18 mouse cellular contexts compared by ENCODE assay signal in genomic region chr5:92130040-92130682, GRCm38 (mm10). TPM values are rescaled to one million over a fixed set of nuclear protein-coding genes. Genes with fewer than 3 reads are reported as not detected.
DNase-seq lines count a peak whose midpoint lies in the region; ATAC-seq and TF ChIP-seq lines count a peak whose summit lies in the region.
"Had no signal": no experiment of that assay in that cellular context is flagged by ENCODE, and none has a peak within 500 bp of the region (broad histone marks: within the 10 kb centered on the region; RNA-seq: fewer than 3 reads in every experiment).

No protein-coding gene starts in this region.

- H3K9me3 ChIP-seq in kidney, postnatal 0 days (replicated peaks; ENCODE audit: low read length) = no peaks in the 10 kb centered on the region
- no peaks in the 10 kb centered on the region for H3K9me3 ChIP-seq in E14TG2a.4 (ENCODE audit: low read length)
- H3K9me3 ChIP-seq in ES-E14 (ENCODE audit: control insufficient read depth, insufficient read depth, low read depth, low read length) = no peaks in the 10 kb centered on the region
- no peaks in the 10 kb centered on the region for H3K9me3 ChIP-seq in liver, embryonic 13.5 days (replicated peaks)
- no peaks in the 10 kb centered on the region for H3K9me3 ChIP-seq in midbrain, embryonic 13.5 days
- H3K9me3 ChIP-seq: forebrain, embryonic 12.5 days; heart, embryonic 12.5 days; hindbrain, embryonic 15.5 days; limb, embryonic 13.5 days had no signal

- ATAC-seq in kidney, postnatal 0 days (replicated peaks; ENCODE audit: low FRiP score, low read depth) = no peak
- ATAC-seq in liver, embryonic 13.5 days (ENCODE audit: low read depth) = no peak
- no peak for ATAC-seq in midbrain, embryonic 13.5 days

- H3K4me3 ChIP-seq in kidney, postnatal 0 days (replicated peaks; ENCODE audit: low read depth, low read length) = no peak overlapping the region
- no peak overlapping the region for H3K4me3 ChIP-seq in E14TG2a.4 (replicated peaks; ENCODE audit: low read length)
- H3K4me3 ChIP-seq in ES-E14 (ENCODE audit: insufficient read depth in 1 of 2, low read depth in 1 of 2, low read length in 2 of 2, poor library complexity in 1 of 2, severe bottlenecking in 1 of 2) = no peak overlapping the region
- H3K4me3 ChIP-seq in liver, embryonic 13.5 days (replicated peaks) = no peak overlapping the region
- no peak overlapping the region for H3K4me3 ChIP-seq in midbrain, embryonic 13.5 days (replicated peaks)
- H3K4me3 ChIP-seq: forebrain, embryonic 12.5 days; heart, embryonic 12.5 days; hindbrain, embryonic 15.5 days; limb, embryonic 13.5 days had no signal

- no peaks in the 10 kb centered on the region for H3K27me3 ChIP-seq in kidney, postnatal 0 days (ENCODE audit: insufficient read depth, low read length)
- H3K27me3 ChIP-seq in E14TG2a.4 (ENCODE audit: insufficient read depth, low read length) = no peaks in the 10 kb centered on the region
- no peaks in the 10 kb centered on the region for H3K27me3 ChIP-seq in liver, embryonic 13.5 days
- no peaks in the 10 kb centered on the region for H3K27me3 ChIP-seq in midbrain, embryonic 13.5 days
- H3K27me3 ChIP-seq: forebrain, embryonic 12.5 days; heart, embryonic 12.5 days; hindbrain, embryonic 15.5 days; limb, embryonic 13.5 days had no signal

- 0 out of 2 replicates have a peak, but pooled peaks have one; percentile 25 for TF ChIP-seq CTCF in kidney, postnatal 0 days (IDR thresholded peaks at IDR 0.05; ENCODE audit: low read depth)
- peak; percentile 41 for TF ChIP-seq CTCF in E14TG2a.4 (conservative IDR thresholded peaks at IDR 0.05; ENCODE audit: low read length)

- H3K4me2 ChIP-seq in kidney, postnatal 0 days (ENCODE audit: low read length) = no peak overlapping the region
- H3K4me2 ChIP-seq in liver, embryonic 13.5 days = peak overlapping the region; percentile 80; the same call in 1 of the 2 replicates
- H3K4me2 ChIP-seq in midbrain, embryonic 13.5 days (replicated peaks) = no peak overlapping the region
- H3K4me2 ChIP-seq: forebrain, embryonic 12.5 days; hindbrain, embryonic 15.5 days; limb, embryonic 13.5 days had no signal

- DNase-seq in kidney, postnatal 0 days (ENCODE audit: low spot score) = no peak
- DNase-seq in kidney, adult 18-20 months = no peak
- DNase-seq in ES-E14 (ENCODE audit: low read depth, low spot score) = no peak
- no peak for DNase-seq in liver, embryonic 13.5 days
- no peak for DNase-seq in left cerebral cortex, adult 8-10 months (ENCODE audit: low spot score in 2 of 2)
- DNase-seq: cerebellum, postnatal 25 days; gastrocnemius, postnatal 25 days; kidney, adult 11 months; kidney, postnatal 14 days; lung, postnatal 14 days; right cerebral cortex, postnatal 25 days; thymus, postnatal 4 days had no signal

- WGBS in kidney, postnatal 0 days = 88% methylated on average over 6 of the region's 6 CpGs
- 78% methylated on average over 6 of the region's 6 CpGs for WGBS in liver, embryonic 13.5 days (ENCODE audit: insufficient replicate concordance)
- WGBS in midbrain, embryonic 13.5 days = 87% methylated on average over 6 of the region's 6 CpGs

- no peaks in the 10 kb centered on the region for H3K36me3 ChIP-seq in kidney, postnatal 0 days (ENCODE audit: insufficient read depth, low read length)
- H3K36me3 ChIP-seq in E14TG2a.4 (ENCODE audit: insufficient read depth, low read length) = no peaks in the 10 kb centered on the region
- no peaks in the 10 kb centered on the region for H3K36me3 ChIP-seq in ES-E14 (ENCODE audit: control insufficient read depth, insufficient read depth, low read length, poor library complexity, severe bottlenecking)
- peaks cover 18% of the 10 kb centered on the region for H3K36me3 ChIP-seq in liver, embryonic 13.5 days
- peaks cover 32% of the 10 kb centered on the region for H3K36me3 ChIP-seq in midbrain, embryonic 13.5 days
- H3K36me3 ChIP-seq: hindbrain, embryonic 15.5 days had no signal

- no peak overlapping the region for H3K9ac ChIP-seq in kidney, postnatal 0 days (ENCODE audit: low read depth, low read length)
- H3K9ac ChIP-seq in ES-E14 (ENCODE audit: insufficient read depth, low read depth, low read length, poor library complexity, severe bottlenecking) = no peak overlapping the region
- H3K9ac ChIP-seq in liver, embryonic 13.5 days = no peak overlapping the region
- no peak overlapping the region for H3K9ac ChIP-seq in midbrain, embryonic 13.5 days (replicated peaks)
- H3K9ac ChIP-seq: forebrain, embryonic 12.5 days; heart, embryonic 12.5 days; hindbrain, embryonic 15.5 days; limb, embryonic 13.5 days had no signal

- H3K4me1 ChIP-seq in kidney, postnatal 0 days (replicated peaks; ENCODE audit: insufficient read depth, low read length) = no peaks in the 10 kb centered on the region
- H3K4me1 ChIP-seq in E14TG2a.4 (replicated peaks; ENCODE audit: low read depth, low read length) (peaks cover 57% of the 10 kb centered on the region), ES-E14 (ENCODE audit: control insufficient read depth in 2 of 2, insufficient read depth in 2 of 2, low read length in 2 of 2, poor library complexity in 1 of 2) (peaks cover 7 to 15% of the 10 kb centered on the region in 2 experiments; a peak in 3 of 4 replicates)
- H3K4me1 ChIP-seq in liver, embryonic 13.5 days (replicated peaks) = peaks cover 74% of the 10 kb centered on the region
- H3K4me1 ChIP-seq in midbrain, embryonic 13.5 days (replicated peaks) = peaks cover 8% of the 10 kb centered on the region
- H3K4me1 ChIP-seq: hindbrain, embryonic 15.5 days had no signal

- no peak overlapping the region for H3K27ac ChIP-seq in kidney, postnatal 0 days
- no peak overlapping the region; the same call in 1 of the 2 replicates for H3K27ac ChIP-seq in ES-E14 (ENCODE audit: insufficient read depth, low read depth, low read length, poor library complexity, severe bottlenecking)
- H3K27ac ChIP-seq in liver, embryonic 13.5 days = peak overlapping the region; percentile 99
- H3K27ac ChIP-seq in midbrain, embryonic 13.5 days = no peak overlapping the region
- H3K27ac ChIP-seq: forebrain, embryonic 12.5 days; hindbrain, embryonic 15.5 days; limb, embryonic 13.5 days had no signal

- in situ Hi-C loops in ES-E14 (cut with MboI; ENCODE audit: low sequenced_read_pairs in 2 of 2, unreplicated experiment in 2 of 2) = no loop called here

TF ChIP-seq in ES-E14, 5 proteins besides CTCF, POLR2A, EP300 and RAD21:
- TF ChIP-seq MAFK (IDR thresholded peaks at IDR 0.05; ENCODE audit: insufficient read depth, low read depth, low read length) (0 out of 2 replicates have a peak, but pooled peaks have one; percentile 3), ZC3H11A (IDR thresholded peaks at IDR 0.05; ENCODE audit: borderline replicate concordance, low read depth, low read length) (no peak)
TF ChIP-seq in ES-E14: peak in this region for 1.

RNA-seq across cellular contexts. Expression of gene Uso1, which starts 7.6 kb away (rescaled TPM):
- 36.1 and 38.4 TPM in 2 replicates for polyA plus RNA-seq in kidney, postnatal 0 days (2015; fragmentation: Nextera tagmentation; extraction: Ambion mirVana)
- total RNA-seq in ES-E14 (2012; rRNA removed) = 40.7 and 51.6 TPM in 2 replicates
- polyA plus RNA-seq in liver, embryonic 13.5 days (2015; fragmentation: Nextera tagmentation; extraction: Ambion mirVana) = 23.9 and 28.3 TPM in 2 replicates
- total RNA-seq in left cerebral cortex, adult 8-10 months (2022) = 10 to 100 TPM; 76.4 to 82.2 (median 79.0) TPM
- 50.2 and 50.3 TPM in 2 replicates for polyA plus RNA-seq in midbrain, embryonic 13.5 days (2015; fragmentation: Nextera tagmentation; extraction: Ambion mirVana)

RNA-seq across cellular contexts. Expression of gene G3bp2, which starts 46.6 kb away (rescaled TPM):
- 134 and 155 TPM in 2 replicates for polyA plus RNA-seq in kidney, postnatal 0 days (2015; fragmentation: Nextera tagmentation; extraction: Ambion mirVana)
- total RNA-seq in ES-E14 (2012; rRNA removed) = 246 and 266 TPM in 2 replicates
- 79.7 and 93.4 TPM in 2 replicates for polyA plus RNA-seq in liver, embryonic 13.5 days (2015; fragmentation: Nextera tagmentation; extraction: Ambion mirVana)
- total RNA-seq in left cerebral cortex, adult 8-10 months (2022) = 100 to 1,000 TPM; 204 to 226 (median 221) TPM
- polyA plus RNA-seq in midbrain, embryonic 13.5 days (2015; fragmentation: Nextera tagmentation; extraction: Ambion mirVana) = 371 and 409 TPM in 2 replicates
